Mouse (Mus musculus): Measurements from ENCODE around the gene Adamts12. TPM values are rescaled to one million over a fixed set of nuclear protein-coding genes. Genes with fewer than 3 reads are reported as not detected.

Gene Adamts12
- polyA plus RNA-seq, 1 experiment: not detected

- no peaks in the 10 kb centered on the region for H3K4me1 ChIP-seq
- no peak for TF ChIP-seq FLI1 (IDR thresholded peaks at IDR 0.05; ENCODE audit: low read length)
- no peak for TF ChIP-seq GATA1 (IDR thresholded peaks at IDR 0.05; ENCODE audit: borderline replicate concordance, low read length)
- no peaks in the 10 kb centered on the region for H3K27me3 ChIP-seq (replicated peaks)
- no peak overlapping the region for H3K4me3 ChIP-seq (replicated peaks)
- no peaks in the 10 kb centered on the region for H3K36me3 ChIP-seq (replicated peaks; ENCODE audit: low read length)
- H3K9me3 ChIP-seq: no peaks in the 10 kb centered on the region
Observed at GRCm38 (mm10) chr15:11190447-11190846, 125.9 kb downstream of the Adamts12 start.

- TF ChIP-seq FLI1 (IDR thresholded peaks at IDR 0.05; ENCODE audit: low read length): no peak
- TF ChIP-seq GATA1 (IDR thresholded peaks at IDR 0.05; ENCODE audit: borderline replicate concordance, low read length): no peak
- Histone ChIP-seq H3K9me3 (no peaks in the 10 kb centered on the region), H3K27me3 (replicated peaks) (no peaks in the 10 kb centered on the region), H3K4me1 (no peaks in the 10 kb centered on the region), H3K36me3 (replicated peaks; ENCODE audit: low read length) (no peaks in the 10 kb centered on the region), H3K4me3 (replicated peaks) (no peak overlapping the region)
Observed at GRCm38 (mm10) chr15:11192762-11193161, 128.2 kb downstream of the Adamts12 start.

- Histone ChIP-seq H3K4me1 (no peaks in the 10 kb centered on the region), H3K27me3 (replicated peaks) (no peaks in the 10 kb centered on the region), H3K9me3 (no peaks in the 10 kb centered on the region), H3K36me3 (replicated peaks; ENCODE audit: low read length) (no peaks in the 10 kb centered on the region), H3K4me3 (replicated peaks) (no peak overlapping the region)
- no peak for TF ChIP-seq GATA1 (IDR thresholded peaks at IDR 0.05; ENCODE audit: borderline replicate concordance, low read length)
- no peak for TF ChIP-seq FLI1 (IDR thresholded peaks at IDR 0.05; ENCODE audit: low read length)
Observed at GRCm38 (mm10) chr15:11197051-11197450, 132.5 kb downstream of the Adamts12 start.

GRCm38 (mm10) chr15:11198246-11198795, 133.7 kb downstream of the Adamts12 start:
- Histone ChIP-seq H3K36me3 (replicated peaks; ENCODE audit: low read length) (no peaks in the 10 kb centered on the region), H3K9me3 (no peaks in the 10 kb centered on the region), H3K27me3 (replicated peaks) (no peaks in the 10 kb centered on the region), H3K4me3 (replicated peaks) (no peak overlapping the region), H3K4me1 (no peaks in the 10 kb centered on the region)
- TF ChIP-seq FLI1 (IDR thresholded peaks at IDR 0.05; ENCODE audit: low read length) (no peak), GATA1 (IDR thresholded peaks at IDR 0.05; ENCODE audit: borderline replicate concordance, low read length) (no peak)

GRCm38 (mm10) chr15:11203084-11203483, 138.5 kb downstream of the Adamts12 start:
- Histone ChIP-seq H3K4me1 (no peaks in the 10 kb centered on the region), H3K4me3 (replicated peaks) (no peak overlapping the region), H3K27me3 (replicated peaks) (no peaks in the 10 kb centered on the region), H3K9me3 (no peaks in the 10 kb centered on the region), H3K36me3 (replicated peaks; ENCODE audit: low read length) (no peaks in the 10 kb centered on the region)
- TF ChIP-seq FLI1 (IDR thresholded peaks at IDR 0.05; ENCODE audit: low read length) (no peak), GATA1 (IDR thresholded peaks at IDR 0.05; ENCODE audit: borderline replicate concordance, low read length) (no peak)

GRCm38 (mm10) chr15:11204934-11205333, 140.3 kb downstream of the Adamts12 start:
- H3K4me1 ChIP-seq: no peaks in the 10 kb centered on the region
- no peaks in the 10 kb centered on the region for H3K27me3 ChIP-seq (replicated peaks)
- no peaks in the 10 kb centered on the region for H3K9me3 ChIP-seq
- no peak overlapping the region for H3K4me3 ChIP-seq (replicated peaks)
- no peaks in the 10 kb centered on the region for H3K36me3 ChIP-seq (replicated peaks; ENCODE audit: low read length)
- TF ChIP-seq FLI1 (IDR thresholded peaks at IDR 0.05; ENCODE audit: low read length): no peak
- no peak for TF ChIP-seq GATA1 (IDR thresholded peaks at IDR 0.05; ENCODE audit: borderline replicate concordance, low read length)

GRCm38 (mm10) chr15:11210976-11211375, 146.4 kb downstream of the Adamts12 start:
- no peaks in the 10 kb centered on the region for H3K27me3 ChIP-seq (replicated peaks)
- H3K36me3 ChIP-seq (replicated peaks; ENCODE audit: low read length): no peaks in the 10 kb centered on the region
- H3K9me3 ChIP-seq: no peaks in the 10 kb centered on the region; the same call in 1 of the 2 replicates
- H3K4me1 ChIP-seq: no peaks in the 10 kb centered on the region
- no peak overlapping the region for H3K4me3 ChIP-seq (replicated peaks)
- TF ChIP-seq GATA1 (IDR thresholded peaks at IDR 0.05; ENCODE audit: borderline replicate concordance, low read length) (no peak), FLI1 (IDR thresholded peaks at IDR 0.05; ENCODE audit: low read length) (no peak)

- Histone ChIP-seq H3K9me3 (no peaks in the 10 kb centered on the region), H3K27me3 (replicated peaks) (no peaks in the 10 kb centered on the region), H3K36me3 (replicated peaks; ENCODE audit: low read length) (no peaks in the 10 kb centered on the region), H3K4me3 (replicated peaks) (no peak overlapping the region), H3K4me1 (no peaks in the 10 kb centered on the region)
- no peak for TF ChIP-seq FLI1 (IDR thresholded peaks at IDR 0.05; ENCODE audit: low read length)
- TF ChIP-seq GATA1 (IDR thresholded peaks at IDR 0.05; ENCODE audit: borderline replicate concordance, low read length): no peak
Observed at GRCm38 (mm10) chr15:11233906-11234632, 169.5 kb downstream of the Adamts12 start.

GRCm38 (mm10) chr15:11240406-11240805, 175.8 kb downstream of the Adamts12 start:
- Histone ChIP-seq H3K27me3 (replicated peaks) (no peaks in the 10 kb centered on the region), H3K4me3 (replicated peaks) (no peak overlapping the region), H3K36me3 (replicated peaks; ENCODE audit: low read length) (no peaks in the 10 kb centered on the region), H3K9me3 (no peaks in the 10 kb centered on the region), H3K4me1 (no peaks in the 10 kb centered on the region)
- TF ChIP-seq GATA1 (IDR thresholded peaks at IDR 0.05; ENCODE audit: borderline replicate concordance, low read length): no peak
- TF ChIP-seq FLI1 (IDR thresholded peaks at IDR 0.05; ENCODE audit: low read length): no peak

GRCm38 (mm10) chr15:11241288-11241687, 176.7 kb downstream of the Adamts12 start:
- TF ChIP-seq FLI1 (IDR thresholded peaks at IDR 0.05; ENCODE audit: low read length) (no peak), GATA1 (IDR thresholded peaks at IDR 0.05; ENCODE audit: borderline replicate concordance, low read length) (no peak)

More at GRCm38 (mm10) chr15:11241288-11241687, 176.7 kb downstream of the Adamts12 start:
- Histone ChIP-seq H3K4me3 (replicated peaks) (no peak overlapping the region), H3K9me3 (no peaks in the 10 kb centered on the region), H3K27me3 (replicated peaks) (no peaks in the 10 kb centered on the region), H3K36me3 (replicated peaks; ENCODE audit: low read length) (no peaks in the 10 kb centered on the region), H3K4me1 (no peaks in the 10 kb centered on the region)

Data from megakaryocyte, embryonic 14.5 days (primary cell).